Mouse (Mus musculus): ENCODE measurements around the gene Cabp1.

GRCm38 (mm10) chr5:115210380-115210779 is 16.2 kb upstream of the Cabp1 start:
- peak; percentile 98 for TF ChIP-seq CTCF (conservative IDR thresholded peaks at IDR 0.05; ENCODE audit: low read length)
- no peak for TF ChIP-seq POU5F1 (IDR thresholded peaks at IDR 0.05; ENCODE audit: borderline replicate concordance, low read length)
- TF ChIP-seq NANOG (IDR thresholded peaks at IDR 0.05; ENCODE audit: borderline replicate concordance, low read length): no peak

Measured in E14TG2a.4 (cell line).